Mouse (Mus musculus) heart, adult 8-10 months (tissue): ENCODE results near the gene Ppp1r8. TPM values are rescaled to one million over a fixed set of nuclear protein-coding genes. Genes with fewer than 3 reads are reported as not detected.

Experiments
- DNase-seq: peaks from one replicate; pipeline ENCODE4 v3.0.0; 2022; ENCODE audit warnings: low spot score
- total RNA-seq, 4 experiments: library from RNA; stranded (reverse); gene quantifications; 2 replicates each; pipeline ENCODE4 v1.2.4; 2022

The Ppp1r8 gene
- 10 to 100 TPM; 16.3 to 22.2 (median 20.7) TPM for total RNA-seq

GRCm38 (mm10) chr4:132842970-132843704, at the start of gene Ppp1r8:
TSS of gene Ppp1r8 (minus strand) at chr4:132843169.
- DNase-seq, result peak; percentile 87

- DNase-seq, result no peak
Measured at GRCm38 (mm10) chr4:132884844-132885374, 41.9 kb upstream of the Ppp1r8 start.

GRCm38 (mm10) chr4:132884064-132884843, 41.3 kb upstream of the Ppp1r8 start, which contains the start of gene Stx12:
TSS of gene Stx12 (minus strand) at chr4:132884509.
- DNase-seq, result peak; percentile 88

GRCm38 (mm10) chr4:132883561-132884063, 40.6 kb upstream of the Ppp1r8 start:
- DNase-seq, result no peak

- DNase-seq, result no peak
Measured at GRCm38 (mm10) chr4:132874363-132875097, 31.6 kb upstream of the Ppp1r8 start.

GRCm38 (mm10) chr4:132873481-132874362, 30.8 kb upstream of the Ppp1r8 start:
- DNase-seq, result no peak

GRCm38 (mm10) chr4:132871116-132871515, 28.1 kb upstream of the Ppp1r8 start:
- no peak for DNase-seq

- DNase-seq, result no peak
Measured at GRCm38 (mm10) chr4:132864856-132865255, 21.9 kb upstream of the Ppp1r8 start.

- DNase-seq, result no peak
Measured at GRCm38 (mm10) chr4:132863012-132863411, 20.0 kb upstream of the Ppp1r8 start.

GRCm38 (mm10) chr4:132860880-132861279, 17.9 kb upstream of the Ppp1r8 start:
- DNase-seq, result no peak

- DNase-seq, result no peak
Measured at GRCm38 (mm10) chr4:132843705-132844071, 719 bp upstream of the Ppp1r8 start.

- no peak for DNase-seq
Measured at GRCm38 (mm10) chr4:132842281-132842906, 575 bp downstream of the Ppp1r8 start.

- no peak for DNase-seq
Measured at GRCm38 (mm10) chr4:132841493-132841892, 1.5 kb downstream of the Ppp1r8 start.

GRCm38 (mm10) chr4:132823614-132824366, 19.2 kb downstream of the Ppp1r8 start:
- DNase-seq, result peak; percentile 71

GRCm38 (mm10) chr4:132818442-132818841, 24.5 kb downstream of the Ppp1r8 start:
- DNase-seq, result no peak

GRCm38 (mm10) chr4:132816855-132817254, 26.1 kb downstream of the Ppp1r8 start:
- no peak for DNase-seq

- DNase-seq, result peak; percentile 32
Measured at GRCm38 (mm10) chr4:132816404-132816803, 26.6 kb downstream of the Ppp1r8 start.

GRCm38 (mm10) chr4:132809621-132810020, 33.3 kb downstream of the Ppp1r8 start:
- DNase-seq, result peak; percentile 28
